Mouse (Mus musculus) heart, postnatal 10 days (tissue): ENCODE measurements around the gene Ppp1r9a. TPM values are rescaled to one million over a fixed set of nuclear protein-coding genes. Genes with fewer than 3 reads are reported as not detected.

Source experiments
- DNase-seq, 2 experiments: peaks; one replicate each; pipeline ENCODE4 v3.0.0; 2021
- intact Hi-C: fragments of 180-260 bp; cut with DNase I; formaldehyde crosslinking; loops from one replicate; pipeline ENCODE4 v1.15.1; 2025
- total RNA-seq, 2 experiments: library from RNA; stranded (reverse); gene quantifications; 2 replicates each; pipeline ENCODE4 v1.2.3; 2021

Ppp1r9a gene
- total RNA-seq, 2 experiments from 2014 or later, result 21.8 to 24.8 TPM

DNA sequence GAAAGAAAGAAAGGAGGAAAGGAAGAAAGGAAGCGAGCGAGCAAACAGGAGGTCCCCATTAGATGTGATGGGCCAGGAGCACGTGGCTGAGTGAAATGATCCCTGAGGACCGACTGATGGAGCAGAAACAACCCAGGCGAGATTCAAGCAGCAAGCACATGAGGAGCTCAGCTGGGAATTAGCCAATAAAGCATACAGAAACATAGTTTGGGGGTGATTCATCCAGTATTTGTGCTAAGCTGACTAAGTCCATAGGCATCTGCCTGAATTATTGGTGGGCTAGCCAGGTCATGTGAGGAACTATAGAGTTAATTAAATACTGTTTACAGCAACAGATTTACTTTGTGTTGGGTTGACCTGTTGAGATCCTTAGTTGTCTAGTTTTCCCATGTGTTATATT, 277.9 kb downstream of the Ppp1r9a start:
- intact Hi-C loops, result no loop called here
- no peak for DNase-seq

DNA sequence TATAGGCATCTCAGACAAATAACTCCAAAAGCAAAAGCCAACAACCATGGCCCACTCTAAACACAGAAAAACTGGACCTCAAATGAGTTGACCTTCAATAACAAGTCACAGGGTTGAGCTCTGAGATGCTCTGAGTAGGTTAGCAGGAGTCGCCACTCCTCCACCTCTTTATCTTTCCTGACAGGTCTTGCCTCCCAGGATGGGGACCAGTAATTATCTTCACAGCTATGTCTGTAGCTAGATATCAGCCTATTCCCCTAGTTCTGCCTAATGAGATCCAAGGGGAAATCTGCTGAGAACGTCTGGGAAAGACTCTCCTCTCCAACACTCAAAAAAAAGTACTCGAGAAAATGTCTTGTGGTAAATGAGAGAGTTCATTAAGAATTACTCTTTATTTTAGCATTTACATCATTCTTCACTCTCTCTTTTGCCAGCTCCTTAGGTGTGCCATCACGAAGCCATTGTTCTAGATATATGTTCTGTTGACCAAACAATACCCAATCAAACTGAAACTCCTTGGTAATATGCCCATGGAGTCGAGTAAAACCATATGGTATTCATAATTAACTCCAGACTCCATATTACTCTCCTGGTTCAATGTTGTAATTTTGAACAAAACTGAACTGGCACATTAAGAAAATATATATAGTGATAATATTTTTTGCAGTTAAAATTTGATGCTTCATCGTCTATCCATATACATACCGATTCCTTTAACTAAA, 283.7 kb downstream of the Ppp1r9a start:
- no peak for DNase-seq
- intact Hi-C loops, result no loop called here

DNA sequence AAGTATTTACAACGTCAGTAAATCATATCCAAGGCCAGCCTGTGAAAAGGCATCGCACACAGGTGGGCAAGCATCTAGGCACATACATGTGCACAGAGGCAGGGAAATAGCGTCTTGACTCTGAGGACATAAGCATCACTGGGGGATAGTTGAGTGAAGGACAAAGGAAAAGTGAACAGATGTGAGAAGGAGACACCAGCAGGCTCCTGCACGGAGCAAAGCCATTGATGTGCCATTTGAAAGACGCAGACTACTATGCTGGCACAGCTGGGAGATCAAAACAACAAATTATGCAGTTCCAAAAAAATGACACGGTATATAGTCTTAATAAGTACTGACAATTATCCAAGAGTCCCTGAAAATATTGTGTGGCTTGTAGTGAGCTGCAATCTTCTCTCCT, 284.9 kb downstream of the Ppp1r9a start:
- DNase-seq, result no peak
- intact Hi-C loops, result no loop called here

DNA sequence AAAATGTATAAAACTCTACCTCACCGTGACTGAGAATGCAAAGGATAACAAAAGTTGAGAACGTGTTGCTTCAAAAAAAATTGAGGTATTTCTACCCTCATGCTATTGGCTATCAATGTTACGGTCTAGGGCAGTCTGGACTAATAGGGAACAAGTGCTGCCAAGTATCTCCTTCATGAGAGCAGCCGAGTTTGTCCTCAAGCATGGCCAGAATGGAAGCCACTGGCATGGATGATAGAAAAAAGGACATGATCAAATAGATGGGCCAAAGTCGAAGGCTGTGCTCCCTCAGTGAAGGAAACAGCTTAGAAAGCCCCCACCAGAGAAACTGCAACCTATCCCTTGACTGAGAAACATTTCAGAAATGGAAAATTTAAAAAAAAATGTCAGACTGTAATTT, 285.3 kb downstream of the Ppp1r9a start:
- DNase-seq, result no peak
- intact Hi-C loops, result no loop called here

DNA sequence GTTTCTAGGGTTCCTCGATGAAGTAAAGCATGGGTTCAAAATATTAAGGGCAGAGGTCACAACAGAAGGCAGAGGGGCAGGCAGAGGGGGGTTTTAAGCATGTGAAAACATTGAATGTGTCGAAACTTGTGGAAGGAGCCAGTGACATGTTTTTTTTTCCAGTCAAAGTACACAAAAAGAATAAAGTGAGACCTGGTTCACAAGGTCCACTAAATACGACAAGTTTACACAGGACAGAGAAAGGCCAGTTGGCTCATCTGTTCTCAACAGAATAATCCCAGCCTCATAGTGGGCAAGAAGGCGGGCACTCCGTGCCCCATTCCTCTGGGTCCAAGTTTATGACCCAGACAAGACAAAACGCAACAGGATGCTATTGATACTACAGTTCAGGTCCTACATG, 286.2 kb downstream of the Ppp1r9a start:
- DNase-seq, result no peak
- intact Hi-C loops, result no loop called here

DNA sequence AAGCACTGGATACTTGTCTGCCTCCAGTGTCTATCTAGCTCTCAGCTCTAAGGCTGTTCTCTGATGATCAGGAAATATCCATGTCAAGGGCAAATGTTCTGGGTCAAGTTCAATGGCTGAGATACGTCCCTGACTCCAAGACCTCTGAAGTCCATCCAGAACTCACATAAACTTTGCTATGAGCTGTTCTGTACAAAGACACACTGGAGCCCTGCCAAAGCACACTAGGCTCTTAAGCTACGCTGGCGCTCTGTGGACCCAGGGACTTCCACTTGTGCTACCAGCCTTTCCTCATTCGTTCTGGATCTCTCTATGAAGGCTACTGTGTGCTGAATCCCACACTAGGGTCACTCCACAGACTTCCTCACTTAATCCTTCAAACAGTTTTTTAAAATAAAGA, 286.8 kb downstream of the Ppp1r9a start:
- intact Hi-C loops, result no loop called here
- DNase-seq, result peak; percentile 16 to 32

DNA sequence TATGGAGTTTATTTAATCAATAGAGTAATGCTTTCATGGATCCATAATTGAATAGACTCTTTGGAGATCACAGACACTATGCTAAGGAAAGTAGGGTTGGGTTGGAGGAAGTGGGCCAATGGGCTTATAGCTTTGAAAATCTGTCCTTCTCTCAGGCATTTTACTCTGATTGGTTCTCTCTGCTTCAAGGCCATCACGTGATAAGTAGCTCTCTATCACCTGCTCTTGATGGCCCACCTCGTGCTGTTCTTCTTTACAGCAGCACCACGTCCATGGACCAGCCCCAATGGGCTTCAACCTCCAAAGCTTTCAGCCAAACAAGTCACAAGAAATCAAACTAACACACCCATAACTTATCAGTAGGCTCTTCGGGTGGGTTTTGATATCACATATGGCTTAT, 288.0 kb downstream of the Ppp1r9a start:
- DNase-seq, result no peak
- intact Hi-C loops, result no loop called here

DNA sequence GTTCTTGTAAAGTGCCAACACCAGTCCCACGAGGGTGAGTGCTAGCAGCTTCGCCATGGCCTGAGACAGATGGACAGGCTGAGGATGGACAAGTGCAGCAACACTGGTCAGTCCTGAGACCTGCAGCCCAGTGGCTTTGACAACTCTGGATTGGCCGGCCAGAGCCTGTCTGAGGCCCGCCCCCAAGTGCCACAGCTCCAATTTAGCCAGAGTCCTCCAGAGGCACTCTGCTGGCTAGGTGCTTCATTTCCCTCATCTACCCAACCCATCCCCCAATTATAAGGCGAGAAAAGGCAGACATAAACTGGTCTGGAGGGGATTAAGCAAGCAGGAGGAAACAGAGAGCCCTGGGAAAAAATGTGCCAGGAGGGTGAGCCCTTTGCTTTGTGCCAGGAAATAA, 291.0 kb downstream of the Ppp1r9a start, which contains the start of gene Pon1:
Gene Pon1 (minus strand): TSS at position 254 of the 400 bp plus-strand sequence.
- DNase-seq, result no peak
- intact Hi-C loops, result no loop called here

DNA sequence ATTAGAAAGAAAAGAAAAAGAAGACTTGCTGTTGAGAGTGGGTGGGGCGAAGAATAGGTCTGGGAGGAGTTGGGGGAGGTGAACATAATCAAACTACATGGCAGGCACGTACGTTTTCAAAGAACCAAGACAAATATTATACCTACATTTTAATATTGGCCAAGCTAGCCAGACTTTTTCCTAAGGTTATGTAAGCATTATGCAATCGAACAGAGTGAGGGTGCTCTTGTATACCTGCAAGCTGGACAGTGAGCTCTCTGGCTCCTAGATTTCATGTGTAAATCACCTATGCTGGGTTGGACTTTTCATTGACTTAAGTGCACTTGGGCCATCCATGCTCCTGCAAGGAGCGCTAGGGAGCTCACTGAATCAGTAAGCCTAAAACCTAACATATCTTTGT, 295.9 kb downstream of the Ppp1r9a start:
- intact Hi-C loops, result no loop called here
- no peak for DNase-seq

DNA sequence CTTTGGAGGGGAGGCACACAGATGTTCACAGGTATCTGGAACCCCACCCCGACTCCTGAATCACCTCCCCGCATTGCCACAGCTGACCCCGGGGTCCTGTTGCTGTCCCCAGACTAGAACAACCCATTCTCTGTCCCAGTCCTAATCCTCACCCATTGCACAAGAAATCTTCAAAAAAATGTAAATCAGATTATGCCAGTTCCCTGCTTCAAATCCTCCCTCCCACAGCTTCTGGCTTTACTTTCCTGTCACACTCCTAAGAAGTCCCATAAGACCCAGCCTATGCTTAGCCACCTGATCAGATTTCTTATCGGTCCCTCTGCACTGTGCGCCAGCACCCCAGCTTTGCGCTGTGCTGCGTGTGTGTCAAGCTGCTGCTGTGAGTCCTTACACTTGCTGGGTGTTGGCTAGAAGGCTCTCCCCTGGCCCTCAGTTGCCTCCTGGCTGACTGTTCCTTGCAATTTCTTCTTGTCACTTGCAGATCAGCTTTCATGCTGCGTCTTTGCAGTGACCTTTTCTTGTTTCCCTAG, 296.7 kb downstream of the Ppp1r9a start:
- no peak for DNase-seq
- intact Hi-C loops, result no loop called here

DNA sequence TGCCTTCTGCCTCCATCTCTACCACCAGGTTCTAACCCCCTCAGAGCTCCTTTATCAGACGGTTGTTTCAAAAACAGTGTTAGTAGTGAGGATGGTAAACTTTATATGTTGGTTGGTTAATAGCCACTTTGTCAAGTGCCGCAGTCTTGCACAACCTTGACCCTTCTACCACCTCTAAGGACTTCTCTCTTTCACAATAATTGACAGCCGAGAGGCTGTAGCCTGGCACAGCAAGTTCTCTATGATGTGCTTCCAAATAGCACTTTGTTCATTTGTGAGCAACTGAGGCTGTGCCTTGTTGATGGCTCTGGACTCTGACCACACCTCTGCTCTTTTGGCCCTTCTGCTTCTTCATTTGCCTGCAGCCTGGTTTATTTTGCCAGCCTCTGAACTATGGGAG, 297.2 kb downstream of the Ppp1r9a start:
- DNase-seq, result no peak
- intact Hi-C loops, result no loop called here

DNA sequence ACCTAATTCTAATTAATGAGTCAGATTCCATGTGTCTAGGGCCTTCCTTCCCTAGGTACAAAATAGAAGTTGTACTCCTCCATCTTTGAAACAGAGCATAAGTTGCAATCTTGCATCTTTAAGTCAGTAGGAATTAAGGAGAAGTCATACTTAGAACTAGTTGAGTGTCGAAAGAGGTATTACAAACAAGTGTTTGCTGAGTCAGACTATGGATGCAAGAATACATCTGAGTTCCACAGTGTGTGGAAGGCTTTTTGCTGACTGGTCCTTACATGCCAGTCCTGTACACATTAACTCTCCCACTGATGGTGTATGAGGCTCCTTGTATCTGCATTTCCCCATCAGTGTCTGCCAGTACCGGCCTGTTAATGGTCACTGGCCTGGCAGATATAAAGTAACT, 305.1 kb downstream of the Ppp1r9a start:
- intact Hi-C loops, result no loop called here

More for the DNA sequence above, 305.1 kb downstream of the Ppp1r9a start:
- no peak for DNase-seq

Other genes with a start within 250 kb of the Ppp1r9a start
- 10 to 100 TPM; 41.2 to 44.4 TPM for gene Sgce, start 155.7 kb upstream of the Ppp1r9a start, total RNA-seq
- gene Peg10, start 155.6 kb upstream of the Ppp1r9a start, total RNA-seq, result 1 to 10 TPM; 3.5 to 3.7 TPM